Mouse (Mus musculus) cerebellum, adult 2 months (tissue): ENCODE data around the gene Ngp. TPM values are rescaled to one million over a fixed set of nuclear protein-coding genes. Genes with fewer than 3 reads are reported as not detected.

Experiments used
- DNase-seq, 2 experiments: peaks; one replicate each; pipeline ENCODE4 v3.0.0; 2021
- H3K27ac ChIP-seq: fragments of 200-500 bp; 2 replicates; pipeline ENCODE4 v1.5.1; 2012; ENCODE audit warnings: low read length, control low read depth, inconsistent platforms; ENCODE audit not compliant: insufficient read depth
- H3K27me3 ChIP-seq: fragments of 200-500 bp; 2 replicates; pipeline ENCODE4 v1.6.1; 2012; ENCODE audit warnings: inconsistent platforms, mild to moderate bottlenecking, low read length, moderate library complexity; ENCODE audit not compliant: control insufficient read depth, insufficient read depth
- H3K4me1 ChIP-seq: fragments of 200-500 bp; 2 replicates; pipeline ENCODE4 v1.6.1; 2011; ENCODE audit warnings: low read length; ENCODE audit not compliant: control insufficient read depth, insufficient read depth
- H3K4me3 ChIP-seq: fragments of 200-500 bp; replicated peaks from 2 replicates; pipeline ENCODE3; 2011; ENCODE audit warnings: mild to moderate bottlenecking, low read depth, low read length, control low read depth; ENCODE audit not compliant: insufficient read depth
- CTCF ChIP-seq: fragments of 200-500 bp; IDR thresholded peaks from 2 replicates; pipeline ENCODE4 v1.5.1; 2011; ENCODE audit warnings: low read depth, mild to moderate bottlenecking, control low read depth, low read length, moderate library complexity, borderline replicate concordance; ENCODE audit not compliant: insufficient read depth
- POLR2A ChIP-seq: fragments of 200-500 bp; IDR thresholded peaks from 2 replicates; pipeline ENCODE4 v1.6.1; 2011; ENCODE audit warnings: low read length, control low read depth, borderline replicate concordance; ENCODE audit not compliant: insufficient read depth
- WGBS: fragments of 180-500 bp; shearing (Covaris S2); methylation state at CpG from one replicate; pipeline ENCODE4 v1.1.7; 2018; 5-methylcytosine and 5-hydroxymethylcytosine counted together
- polyA plus RNA-seq: library from polyadenylated mRNA; depleted of rRNA; stranded (reverse); fragments of >200 nt; gene quantifications from 2 replicates; pipeline ENCODE4 v1.2.3, GENCODE M21; 2012; rRNA removed

Ngp gene
- polyA plus RNA-seq, 1 experiment, result 2.5 TPM

GRCm38 (mm10) chr9:110460884-110461815 is 41.6 kb downstream of the Ngp start:
- H3K4me1 ChIP-seq, result no peaks in the 10 kb centered on the region
- DNase-seq, result no peak
- TF ChIP-seq CTCF, result no peak
- no peak for TF ChIP-seq POLR2A
- H3K27me3 ChIP-seq, result no peaks in the 10 kb centered on the region
- 86% methylated on average over 18 of the region's 18 CpGs for WGBS
- no peak overlapping the region for H3K4me3 ChIP-seq
- no peak overlapping the region for H3K27ac ChIP-seq

DNA sequence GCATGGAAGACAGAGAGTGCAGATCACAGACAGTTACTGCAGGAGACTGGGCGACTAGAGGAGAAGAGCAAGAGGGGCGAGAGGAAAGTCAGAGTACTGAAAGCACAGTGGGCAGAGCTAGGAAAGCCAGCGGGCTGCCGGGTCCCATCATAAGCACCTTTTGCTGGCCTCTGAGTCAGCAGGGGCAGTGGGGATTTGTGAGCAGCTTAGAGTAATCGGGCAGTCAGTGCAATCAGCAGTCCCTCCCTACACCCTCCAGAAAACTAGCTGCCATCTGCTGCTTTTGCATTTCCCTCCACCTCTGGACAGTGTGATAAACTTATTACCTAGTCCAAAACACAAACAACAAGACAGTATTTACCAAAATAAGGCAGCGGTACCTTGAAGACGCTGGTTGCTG is 42.8 kb downstream of the Ngp start:
- TF ChIP-seq CTCF (no peak), POLR2A (no peak)
- no peaks in the 10 kb centered on the region for H3K4me1 ChIP-seq
- H3K27ac ChIP-seq, result no peak overlapping the region
- DNase-seq, result no peak
- H3K4me3 ChIP-seq, result no peak overlapping the region
- WGBS, result 86% methylated on average over 7 of the region's 7 CpGs
- H3K27me3 ChIP-seq, result no peaks in the 10 kb centered on the region

GRCm38 (mm10) chr9:110463983-110464591 is 44.5 kb downstream of the Ngp start:
- Histone ChIP-seq H3K27me3 (no peaks in the 10 kb centered on the region), H3K4me3 (no peak overlapping the region), H3K27ac (no peak overlapping the region), H3K4me1 (no peaks in the 10 kb centered on the region)
- 94% methylated on average over 6 of the region's 6 CpGs for WGBS
- no peak for DNase-seq
- no peak for TF ChIP-seq POLR2A
- no peak for TF ChIP-seq CTCF

- Histone ChIP-seq H3K27me3 (no peaks in the 10 kb centered on the region), H3K4me1 (no peaks in the 10 kb centered on the region), H3K27ac (no peak overlapping the region), H3K4me3 (no peak overlapping the region)
- DNase-seq, result no peak
- TF ChIP-seq POLR2A (no peak), CTCF (no peak)
- 93% methylated on average over 6 of the region's 6 CpGs for WGBS
Measured at GRCm38 (mm10) chr9:110465336-110465735, 45.8 kb downstream of the Ngp start.

- Histone ChIP-seq H3K4me1 (no peaks in the 10 kb centered on the region), H3K27me3 (no peaks in the 10 kb centered on the region), H3K4me3 (no peak overlapping the region), H3K27ac (no peak overlapping the region)
- WGBS, result 84% methylated on average over 3 of the region's 3 CpGs
- TF ChIP-seq CTCF (peak; percentile 12; the same call in 1 of the 2 replicates), POLR2A (no peak)
- no peak for DNase-seq
Measured at GRCm38 (mm10) chr9:110466179-110466578, 46.6 kb downstream of the Ngp start.

Other genes starting within 250 kb of the Ngp start
- 118 and 124 TPM in 2 replicates for gene Cspg5, start 176.0 kb upstream of the Ngp start, polyA plus RNA-seq
- gene Elp6, start 114.6 kb upstream of the Ngp start, polyA plus RNA-seq, result 24.7 and 26.0 TPM in 2 replicates
- gene Scap, start 86.5 kb upstream of the Ngp start, polyA plus RNA-seq, result 45.8 and 46.0 TPM in 2 replicates
- gene Ptpn23, start 11.5 kb upstream of the Ngp start, polyA plus RNA-seq, result 50.0 and 50.4 TPM in 2 replicates
- 25.9 and 26.9 TPM in 2 replicates for gene Klhl18, start 56.9 kb downstream of the Ngp start, polyA plus RNA-seq
- gene Kif9, start 57.2 kb downstream of the Ngp start, polyA plus RNA-seq, result 2.2 and 2.3 TPM in 2 replicates
- 69.0 and 69.5 TPM in 2 replicates for gene Setd2, start 112.8 kb downstream of the Ngp start, polyA plus RNA-seq
- 3.2 and 3.5 TPM in 2 replicates for gene Nradd, start 204.7 kb downstream of the Ngp start, polyA plus RNA-seq
- gene Nbeal2, start 234.4 kb downstream of the Ngp start, polyA plus RNA-seq, result 16.8 and 19.1 TPM in 2 replicates
- gene Ccdc12, start 236.8 kb downstream of the Ngp start, polyA plus RNA-seq, result 98.5 and 102 TPM in 2 replicates